Mouse (Mus musculus): ENCODE data around the gene Cd8b1.

DNA sequence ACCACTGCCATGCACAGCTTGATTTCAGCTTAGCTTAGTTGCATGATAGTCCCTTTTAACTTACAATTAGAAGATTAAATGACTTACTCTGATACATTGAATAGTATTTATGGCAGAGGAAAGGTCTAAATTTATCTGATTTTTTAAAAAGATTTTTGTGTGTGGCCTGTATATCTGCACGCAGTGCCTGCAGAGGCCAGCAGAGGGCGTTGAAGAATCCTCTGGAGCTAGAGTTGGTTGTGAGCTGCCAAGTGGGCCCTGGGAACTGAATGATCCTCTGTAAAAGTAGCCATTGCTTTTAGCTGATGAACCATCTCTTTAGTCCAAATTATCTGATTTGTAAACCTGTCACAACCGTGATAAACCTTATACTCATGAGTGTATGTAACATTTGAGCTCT, 23.8 kb upstream of the Cd8b1 start:
- TF ChIP-seq CTCF (IDR thresholded peaks at IDR 0.05; ENCODE audit: borderline replicate concordance, control insufficient read depth, extremely low read depth, insufficient read depth, low read length, poor library complexity) = no peak
- TF ChIP-seq POLR2A (IDR thresholded peaks at IDR 0.05; ENCODE audit: control insufficient read depth, extremely low read depth, insufficient read depth, low read length, poor library complexity) = no peak

Data from thymus, adult 2 months (tissue).